Mouse (Mus musculus) spleen, adult 10 weeks (tissue): ENCODE data around the gene Sult1b1. TPM values are rescaled to one million over a fixed set of nuclear protein-coding genes. Genes with fewer than 3 reads are reported as not detected.

Experiments used
- polyA plus RNA-seq: library from polyadenylated mRNA; stranded (reverse); fragments of 350-450 nt; fragmentation: Illumina TruSeq; extraction: RNeasy Lipid Tissue Mini Kit (QIAGEN cat#74804); gene quantifications from one replicate; pipeline ENCODE4 v1.2.3, GENCODE M21; 2015; ENCODE audit warnings: low replicate concordance; ENCODE audit not compliant: insufficient read depth

Sult1b1 gene
- not detected for polyA plus RNA-seq

GRCm38 (mm10) chr5:87538111-87538510, at the start of gene Sult1b1:
Gene Sult1b1 (minus strand): TSS chr5:87538195.

GRCm38 (mm10) chr5:87568845-87569244, 30.9 kb upstream of the Sult1b1 start, which contains the start of gene Sult1d1:
Gene Sult1d1 (minus strand): TSS chr5:87569027.

GRCm38 (mm10) chr5:87490771-87491170, 47.2 kb downstream of the Sult1b1 start, which contains the start of gene Ugt2a1:
Gene Ugt2a1 (minus strand): TSS chr5:87490871.

GRCm38 (mm10) chr5:87486706-87487105, 51.3 kb downstream of the Sult1b1 start, which contains the start of gene Gm43638:
Gene Gm43638 (minus strand): TSS chr5:87486806.

GRCm38 (mm10) chr5:87482160-87482559, 55.8 kb downstream of the Sult1b1 start, which contains the start of gene Ugt2a2:
Gene Ugt2a2 (minus strand): TSS chr5:87482260.

Other genes starting within 250 kb of the Sult1b1 start
- gene Ugt2a3, start 201.0 kb downstream of the Sult1b1 start, polyA plus RNA-seq = not detected
- gene Ugt2b38, start 114.0 kb downstream of the Sult1b1 start, polyA plus RNA-seq = not detected
- not detected for gene Ugt2a2, start 55.9 kb downstream of the Sult1b1 start, polyA plus RNA-seq
- not detected for gene Gm43638, start 51.4 kb downstream of the Sult1b1 start, polyA plus RNA-seq
- not detected for gene Ugt2a1, start 47.3 kb downstream of the Sult1b1 start, polyA plus RNA-seq
- gene Sult1d1, start 30.8 kb upstream of the Sult1b1 start, polyA plus RNA-seq = not detected
- 0.77 TPM for gene Sult1e1, start 53.4 kb upstream of the Sult1b1 start, polyA plus RNA-seq
- not detected for gene Csn1s1, start 128.0 kb upstream of the Sult1b1 start, polyA plus RNA-seq
- 0.99 TPM for gene Csn2, start 161.4 kb upstream of the Sult1b1 start, polyA plus RNA-seq
- gene Csn1s2a, start 236.4 kb upstream of the Sult1b1 start, polyA plus RNA-seq = not detected